Mouse (Mus musculus) liver, postnatal 0 days (tissue): ENCODE results near the gene Cdk7. TPM values are rescaled to one million over a fixed set of nuclear protein-coding genes. Genes with fewer than 3 reads are reported as not detected.
A peak's percentile ranks its signal among the peaks of the same experiment; 100 is the strongest.

Experiments
- ATAC-seq: fragments of 200-750 bp; cut with Nextera tagmentation; 2 replicates; pipeline ENCODE4 v1.8.0; 2017; ENCODE audit warnings: mild to moderate bottlenecking, moderate library complexity
- DNase-seq: peaks from one replicate; pipeline ENCODE4 v3.0.0-alpha.2; 2016
- H3K27ac ChIP-seq: fragments of 300-500 bp; sonication (generic); 2 replicates; pipeline ENCODE4 v1.5.1; 2014; ENCODE audit warnings: antibody characterized with exemption, moderate library complexity, mild to moderate bottlenecking, low read depth
- H3K27me3 ChIP-seq: fragments of 300-500 bp; sonication (generic); 2 replicates; pipeline ENCODE4 v1.6.1; 2014; ENCODE audit warnings: low read length, control low read depth, mixed read lengths; ENCODE audit not compliant: insufficient read depth
- H3K36me3 ChIP-seq: fragments of 300-500 bp; sonication (generic); replicated peaks from 2 replicates; pipeline ENCODE4 v1.6.1; 2014; ENCODE audit warnings: mild to moderate bottlenecking, control low read depth, low read length, moderate library complexity, mixed read lengths; ENCODE audit not compliant: insufficient read depth
- H3K4me1 ChIP-seq: fragments of 300-500 bp; sonication (generic); 2 replicates; pipeline ENCODE4 v1.6.1; 2014; ENCODE audit warnings: antibody characterized with exemption, mild to moderate bottlenecking, control low read depth; ENCODE audit not compliant: insufficient read depth
- H3K4me2 ChIP-seq: fragments of 300-500 bp; sonication (generic); 2 replicates; pipeline ENCODE4 v1.6.1; 2014; ENCODE audit warnings: low read depth, mild to moderate bottlenecking, low read length, moderate library complexity, mixed read lengths
- H3K4me3 ChIP-seq: fragments of 300-500 bp; sonication (generic); 2 replicates; pipeline ENCODE4 v1.5.1; 2014; ENCODE audit warnings: low read depth, low read length
- H3K9ac ChIP-seq: fragments of 300-500 bp; sonication (generic); replicated peaks from 2 replicates; pipeline ENCODE4 v1.6.1; 2014; ENCODE audit warnings: mild to moderate bottlenecking, moderate library complexity
- H3K9me3 ChIP-seq: fragments of 300-500 bp; sonication (generic); 2 replicates; pipeline ENCODE4 v1.6.1; 2016; ENCODE audit warnings: mild to moderate bottlenecking, control low read depth, low read length, mixed read lengths
- CTCF ChIP-seq: sonication (generic); IDR thresholded peaks from 2 replicates; pipeline ENCODE4 v1.5.1; 2016; ENCODE audit warnings: antibody characterized with exemption, low read depth
- EP300 ChIP-seq: IDR thresholded peaks from 2 replicates; pipeline ENCODE4 v1.6.1; 2016; ENCODE audit warnings: antibody characterized with exemption, low read depth, mild to moderate bottlenecking
- WGBS: fragments of 180-500 bp; shearing (Covaris S2); extraction: QIAGEN DNeasy Blood & Tissue Kit; methylation state at CpG from one replicate; pipeline ENCODE4 v1.1.7; 2014; ENCODE audit not compliant: insufficient replicate concordance; 5-methylcytosine and 5-hydroxymethylcytosine counted together
- polyA plus RNA-seq: library from polyadenylated mRNA; unstranded; fragments of >200 nt; fragmentation: Nextera tagmentation; extraction: Ambion mirVana; gene quantifications from 2 replicates; pipeline ENCODE4 v1.2.1, GENCODE M21; 2015

Gene Cdk7
- polyA plus RNA-seq = 24.3 and 25.0 TPM in 2 replicates

DNA sequence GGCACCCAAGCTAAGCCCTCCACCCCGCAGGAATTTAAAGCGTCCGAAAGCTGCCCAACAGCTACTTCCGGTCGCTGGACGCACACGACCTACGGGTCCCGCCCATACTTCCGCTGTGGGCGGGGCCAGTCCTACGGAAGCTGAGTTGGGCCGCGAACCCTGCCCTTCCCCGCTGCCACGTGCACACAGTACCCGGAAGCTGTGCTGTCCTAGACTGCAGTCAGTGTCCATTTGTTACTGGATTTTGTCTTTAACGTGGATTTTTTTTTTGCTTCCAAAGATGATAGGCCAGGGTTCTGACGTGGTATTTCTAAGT lies at the start of gene Cdk7:
TSS of gene Cdk7 (minus strand) at position 79 of the 316 bp plus-strand sequence.
- ATAC-seq (peak; percentile 99), DNase-seq (peak; percentile 94)
- Histone ChIP-seq H3K36me3 (peaks cover 15% of the 10 kb centered on the region), H3K9me3 (no peaks in the 10 kb centered on the region), H3K4me2 (peak within 1 kb of the TSS; percentile 91), H3K9ac (peak within 1 kb of the TSS; percentile 89), H3K27ac (peak within 1 kb of the TSS; percentile 91), H3K4me1 (peaks cover 12% of the 10 kb centered on the region), H3K4me3 (peak within 1 kb of the TSS; percentile 88), H3K27me3 (no peaks in the 10 kb centered on the region)
- WGBS = under 1% methylated on average over 19 of the region's 19 CpGs
- TF ChIP-seq CTCF (no peak), EP300 (peak; percentile 59; the same call in 1 of the 2 replicates)

- 0 out of 2 replicates have a peak overlapping the region, but pooled peaks have one; percentile 14 for H3K4me2 ChIP-seq
- WGBS = 49% methylated on average over 3 of the region's 3 CpGs
- ATAC-seq (peak; percentile 66), DNase-seq (peak; percentile 34)
- TF ChIP-seq CTCF (no peak), EP300 (peak; percentile 89)
- H3K4me1 ChIP-seq = peaks cover 12% of the 10 kb centered on the region; the same call in 1 of the 2 replicates
- H3K9me3 ChIP-seq = no peaks in the 10 kb centered on the region
- H3K9ac ChIP-seq = no peak overlapping the region; the same call in 1 of the 2 replicates
- no peaks in the 10 kb centered on the region for H3K27me3 ChIP-seq
- no peak overlapping the region for H3K4me3 ChIP-seq
- H3K27ac ChIP-seq = no peak overlapping the region
- peaks cover 27% of the 10 kb centered on the region for H3K36me3 ChIP-seq
Measured at GRCm38 (mm10) chr13:100777491-100777890, 46.8 kb upstream of the Cdk7 start.

DNA sequence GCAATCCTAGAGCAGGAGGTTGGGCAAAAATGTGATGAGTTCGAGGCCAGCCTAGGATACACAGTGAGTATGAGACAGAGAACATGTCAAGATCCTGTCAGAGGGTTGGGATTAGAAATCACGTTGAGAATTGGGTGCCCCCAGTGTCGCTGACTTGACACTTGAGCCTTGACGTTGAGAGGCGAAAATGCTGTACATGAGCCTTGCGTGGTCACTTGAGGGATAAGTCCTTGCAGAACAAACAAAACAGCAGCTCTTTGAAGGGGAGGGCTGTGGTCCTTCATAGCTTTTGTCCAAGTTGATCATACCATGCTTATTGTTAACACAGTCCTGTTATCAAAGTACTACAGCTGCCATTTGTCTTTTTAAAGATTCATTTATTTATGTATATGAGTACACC lies 46.0 kb upstream of the Cdk7 start:
- peak overlapping the region; percentile 77 for H3K4me2 ChIP-seq
- H3K4me1 ChIP-seq = peaks cover 12% of the 10 kb centered on the region; the same call in 1 of the 2 replicates
- peaks cover 25% of the 10 kb centered on the region for H3K36me3 ChIP-seq
- no peaks in the 10 kb centered on the region for H3K27me3 ChIP-seq
- no peaks in the 10 kb centered on the region for H3K9me3 ChIP-seq
- no peak overlapping the region for H3K9ac ChIP-seq
- TF ChIP-seq CTCF (no peak), EP300 (no peak)
- no peak overlapping the region for H3K4me3 ChIP-seq
- 59% methylated on average over 6 of the region's 6 CpGs for WGBS
- ATAC-seq (no peak), DNase-seq (no peak)
- H3K27ac ChIP-seq = peak overlapping the region; percentile 12; the same call in 1 of the 2 replicates

- peak overlapping the region; percentile 77 for H3K4me2 ChIP-seq
- TF ChIP-seq EP300 (no peak), CTCF (no peak)
- ATAC-seq (peak; percentile 5; the same call in 1 of the 2 replicates), DNase-seq (no peak)
- peaks cover 25% of the 10 kb centered on the region for H3K36me3 ChIP-seq
- WGBS = 10% methylated on average over 8 of the region's 8 CpGs
- H3K9ac ChIP-seq = peak overlapping the region; percentile 76; the same call in 1 of the 2 replicates
- no peaks in the 10 kb centered on the region for H3K9me3 ChIP-seq
- H3K27me3 ChIP-seq = no peaks in the 10 kb centered on the region
- peak overlapping the region; percentile 12; the same call in 1 of the 2 replicates for H3K27ac ChIP-seq
- peak overlapping the region; percentile 75 for H3K4me3 ChIP-seq
- H3K4me1 ChIP-seq = peaks cover 12% of the 10 kb centered on the region; the same call in 1 of the 2 replicates
Measured at GRCm38 (mm10) chr13:100776056-100776419, 45.3 kb upstream of the Cdk7 start.

DNA sequence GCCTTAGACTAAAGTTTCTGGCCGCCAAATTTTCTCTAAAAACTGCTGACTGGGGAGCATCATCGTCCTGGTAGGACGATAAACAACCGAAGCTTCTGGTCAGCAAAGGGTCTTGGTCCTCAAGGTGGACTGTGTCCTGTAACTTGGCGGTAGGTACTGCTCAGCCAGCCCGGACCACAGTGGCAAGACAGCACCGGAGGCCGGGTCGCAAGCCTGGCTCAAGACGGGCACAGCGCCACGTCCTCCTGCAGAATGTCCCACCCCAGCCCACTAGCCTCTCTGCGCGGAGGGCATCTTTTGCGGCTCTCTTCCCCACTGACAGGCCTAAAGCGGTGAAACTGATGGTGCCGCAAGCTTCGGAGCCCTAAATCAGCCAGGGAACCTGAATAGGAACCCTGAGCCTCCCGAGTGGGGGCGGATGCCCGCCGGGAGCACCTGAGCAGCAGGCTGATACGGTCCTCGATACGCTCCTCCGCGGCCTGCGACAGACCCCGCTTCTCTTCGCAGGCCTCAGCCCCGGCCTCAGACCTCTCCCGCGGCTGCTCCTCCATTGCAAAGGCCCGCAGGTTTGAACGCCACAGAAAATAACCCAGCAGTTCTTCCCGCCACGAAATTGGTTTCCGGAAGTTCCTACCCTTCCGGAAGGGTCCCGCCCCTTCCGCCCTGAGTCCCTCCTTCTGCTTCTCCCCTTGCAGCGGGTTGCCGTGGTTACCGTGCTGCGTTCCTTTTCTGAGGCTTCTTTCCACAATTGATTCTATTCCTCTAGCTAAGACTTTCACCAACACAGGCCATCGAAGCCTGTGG lies 44.7 kb upstream of the Cdk7 start, which contains the start of gene Cenph:
TSS of gene Cenph (minus strand) at position 648 of the 804 bp plus-strand sequence.
- H3K27ac ChIP-seq = peak within 1 kb of the TSS; percentile 30
- TF ChIP-seq EP300 = 0 out of 2 replicates have a peak, but pooled peaks have one; percentile 18
- no peak for TF ChIP-seq CTCF
- peak within 1 kb of the TSS; percentile 76 for H3K9ac ChIP-seq

DNA sequence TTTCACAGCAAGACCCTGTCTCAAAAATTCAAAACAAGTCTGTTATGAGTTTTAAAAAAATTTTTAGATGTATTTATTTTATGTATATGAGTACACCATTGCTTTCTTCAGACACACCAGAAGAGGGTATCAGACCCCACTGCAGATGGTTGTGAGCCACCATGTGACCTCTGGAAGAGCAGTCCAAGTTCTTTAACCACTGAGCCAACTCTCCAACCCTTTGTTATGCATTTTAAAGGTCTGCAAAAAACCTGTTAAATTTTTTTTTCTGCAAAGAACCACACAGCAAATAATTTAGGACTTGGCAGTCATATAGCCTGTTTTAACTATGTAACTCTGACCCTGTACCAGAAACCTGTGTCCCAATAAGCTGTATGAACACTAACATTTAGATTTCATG lies 44.0 kb upstream of the Cdk7 start:
- Histone ChIP-seq H3K27ac (no peak overlapping the region), H3K36me3 (peaks cover 21% of the 10 kb centered on the region), H3K9me3 (no peaks in the 10 kb centered on the region), H3K27me3 (no peaks in the 10 kb centered on the region), H3K4me1 (peaks cover 12% of the 10 kb centered on the region; the same call in 1 of the 2 replicates), H3K4me2 (peak overlapping the region; percentile 77), H3K9ac (peak overlapping the region; percentile 76), H3K4me3 (peak overlapping the region; percentile 75)
- DNase-seq = no peak
- ATAC-seq = no peak
- TF ChIP-seq CTCF (no peak), EP300 (no peak)

More for the DNA sequence above, 44.7 kb upstream of the Cdk7 start, which contains the start of gene Cenph:
- no peaks in the 10 kb centered on the region for H3K9me3 ChIP-seq
- WGBS = under 1% methylated on average over 46 of the region's 46 CpGs
- DNase-seq (peak; percentile 91), ATAC-seq (peak; percentile 88)
- H3K4me3 ChIP-seq = peak within 1 kb of the TSS; percentile 75
- H3K4me1 ChIP-seq = peaks cover 12% of the 10 kb centered on the region; the same call in 1 of the 2 replicates
- peak within 1 kb of the TSS; percentile 77 for H3K4me2 ChIP-seq
- peaks cover 24% of the 10 kb centered on the region for H3K36me3 ChIP-seq
- H3K27me3 ChIP-seq = no peaks in the 10 kb centered on the region
